Mouse (Mus musculus): ENCODE results near the gene Slc25a44.

DNA sequence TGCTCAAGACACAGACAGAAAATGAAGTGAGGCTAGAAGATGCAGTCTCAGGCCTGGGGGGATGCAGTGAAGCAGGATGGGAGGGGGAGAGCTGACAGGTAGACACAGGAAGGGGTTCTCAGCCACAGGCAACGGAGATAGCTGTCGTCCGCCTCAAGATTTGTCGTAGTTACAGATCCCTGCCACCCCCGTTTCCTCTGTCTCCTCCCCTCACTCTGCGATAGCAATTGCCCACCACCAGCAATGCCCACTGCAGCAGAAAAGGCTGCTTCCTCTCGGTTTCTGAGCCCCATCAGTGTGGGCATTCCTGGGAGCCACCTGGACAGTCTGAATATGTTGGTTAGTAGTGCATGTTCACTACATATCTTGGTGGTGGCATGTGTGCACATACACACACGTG lies 28.4 kb upstream of the Slc25a44 start:
- TF ChIP-seq CTCF (IDR thresholded peaks at IDR 0.05; ENCODE audit: control insufficient read depth, insufficient read depth, insufficient read length) (no peak), MAX (IDR thresholded peaks at IDR 0.05) (no peak), CEBPB (IDR thresholded peaks at IDR 0.05; ENCODE audit: low read depth) (no peak), USF1 (IDR thresholded peaks at IDR 0.05; ENCODE audit: low read depth) (no peak), FOSL1 (IDR thresholded peaks at IDR 0.05; ENCODE audit: insufficient read depth, low read length, poor library complexity, severe bottlenecking) (no peak), MYOD1 (IDR thresholded peaks at IDR 0.05; ENCODE audit: control insufficient read depth, insufficient read length, low read depth) (no peak), MYOG (IDR thresholded peaks at IDR 0.05; ENCODE audit: control insufficient read depth, extremely low read depth, insufficient read length) (no peak)

Data from C2C12 (cell line).